Mouse (Mus musculus): ENCODE data around the gene Gpr15.

Gpr15 gene

GRCm38 (mm10) chr16:58718666-58719120 is at the start of gene Gpr15:
Gene Gpr15, minus strand, starts transcription at chr16:58719070.
- no peak for DNase-seq

GRCm38 (mm10) chr16:58763076-58763475 is 44.2 kb upstream of the Gpr15 start, which contains the start of gene Olfr172:
Gene Olfr172, minus strand, starts transcription at chr16:58763176.
- no peak for DNase-seq

GRCm38 (mm10) chr16:58756191-58756590 is 37.3 kb upstream of the Gpr15 start:
- no peak for DNase-seq

- DNase-seq: no peak
Measured at GRCm38 (mm10) chr16:58751314-58751713, 32.4 kb upstream of the Gpr15 start.

- no peak for DNase-seq
Measured at GRCm38 (mm10) chr16:58746715-58747114, 27.8 kb upstream of the Gpr15 start.

GRCm38 (mm10) chr16:58740751-58741150 is 21.9 kb upstream of the Gpr15 start:
- no peak for DNase-seq

- DNase-seq: no peak
Measured at GRCm38 (mm10) chr16:58738800-58739199, 19.9 kb upstream of the Gpr15 start.

- DNase-seq: no peak
Measured at GRCm38 (mm10) chr16:58738205-58738604, 19.3 kb upstream of the Gpr15 start.

GRCm38 (mm10) chr16:58728176-58728671 is 9.4 kb upstream of the Gpr15 start:
- no peak for DNase-seq

GRCm38 (mm10) chr16:58727477-58728131 is 8.7 kb upstream of the Gpr15 start, which contains the start of gene Cldnd1:
Gene Cldnd1, plus strand, starts transcription at chr16:58727910.
- peak; percentile 97 for DNase-seq

- DNase-seq: no peak
Measured at GRCm38 (mm10) chr16:58726680-58727476, 8.0 kb upstream of the Gpr15 start.

- no peak for DNase-seq
Measured at GRCm38 (mm10) chr16:58722292-58722691, 3.4 kb upstream of the Gpr15 start.

- no peak for DNase-seq
Measured at GRCm38 (mm10) chr16:58715018-58715417, 3.9 kb downstream of the Gpr15 start.

GRCm38 (mm10) chr16:58713128-58713527 is 5.7 kb downstream of the Gpr15 start:
- DNase-seq: no peak

- no peak for DNase-seq
Measured at GRCm38 (mm10) chr16:58712221-58712620, 6.6 kb downstream of the Gpr15 start.

- DNase-seq: no peak
Measured at GRCm38 (mm10) chr16:58709536-58709935, 9.3 kb downstream of the Gpr15 start.

GRCm38 (mm10) chr16:58708601-58709475 is 10.0 kb downstream of the Gpr15 start:
- no peak for DNase-seq

GRCm38 (mm10) chr16:58707276-58707905 is 11.5 kb downstream of the Gpr15 start:
- no peak for DNase-seq

GRCm38 (mm10) chr16:58704999-58705398 is 13.9 kb downstream of the Gpr15 start:
- DNase-seq: no peak

- peak; percentile 21 for DNase-seq
Measured at GRCm38 (mm10) chr16:58703382-58704124, 15.3 kb downstream of the Gpr15 start.

- no peak for DNase-seq
Measured at GRCm38 (mm10) chr16:58702329-58702932, 16.4 kb downstream of the Gpr15 start.
